Mouse (Mus musculus): ENCODE data around the gene Dedd2. TPM values are rescaled to one million over a fixed set of nuclear protein-coding genes. Genes with fewer than 3 reads are reported as not detected.

The Dedd2 gene
- polyA plus RNA-seq, 1 experiment from 2014 or later = 15.7 TPM

DNA sequence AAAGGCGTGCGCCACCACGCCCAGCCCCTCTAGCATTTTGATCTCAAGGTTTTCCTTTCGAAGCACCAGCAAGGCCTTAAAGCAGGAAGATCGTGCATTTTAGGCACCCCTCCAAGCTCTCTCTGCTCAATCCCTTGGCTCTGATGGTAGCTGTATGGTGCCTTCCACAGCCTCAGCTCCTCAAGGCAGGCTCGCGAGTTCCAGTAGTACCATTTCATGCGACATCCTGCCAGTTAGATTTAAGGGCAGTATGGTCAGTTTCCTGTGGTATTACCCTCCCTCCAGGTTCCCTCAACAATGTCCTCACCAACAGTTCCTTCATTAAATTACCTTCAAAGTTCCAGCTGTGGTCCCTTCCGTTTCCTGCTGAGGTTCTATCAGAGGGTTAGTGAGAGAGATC lies 24.3 kb downstream of the Dedd2 start:
- H3K27me3 ChIP-seq (ENCODE audit: control insufficient read depth, insufficient read depth, low read length) = no peaks in the 10 kb centered on the region
- DNase-seq = no peak
- no peak overlapping the region for H3K9ac ChIP-seq (replicated peaks; ENCODE audit: low read length)
- no peaks in the 10 kb centered on the region for H3K9me3 ChIP-seq (ENCODE audit: control insufficient read depth, low read length)
- no peak overlapping the region for H3K27ac ChIP-seq (replicated peaks; ENCODE audit: low read depth, low read length)
- no peak for ATAC-seq (ENCODE audit: low FRiP score, low TSS enrichment)
- no peak overlapping the region for H3K4me2 ChIP-seq (ENCODE audit: low read length)
- H3K36me3 ChIP-seq (ENCODE audit: control insufficient read depth, insufficient read depth, low read length) = no peaks in the 10 kb centered on the region
- 87% methylated on average over 9 of the region's 9 CpGs for WGBS
- no peak overlapping the region for H3K4me3 ChIP-seq (replicated peaks; ENCODE audit: low read depth, low read length)
- H3K4me1 ChIP-seq (ENCODE audit: control insufficient read depth, insufficient read depth, low read length) = no peaks in the 10 kb centered on the region

DNA sequence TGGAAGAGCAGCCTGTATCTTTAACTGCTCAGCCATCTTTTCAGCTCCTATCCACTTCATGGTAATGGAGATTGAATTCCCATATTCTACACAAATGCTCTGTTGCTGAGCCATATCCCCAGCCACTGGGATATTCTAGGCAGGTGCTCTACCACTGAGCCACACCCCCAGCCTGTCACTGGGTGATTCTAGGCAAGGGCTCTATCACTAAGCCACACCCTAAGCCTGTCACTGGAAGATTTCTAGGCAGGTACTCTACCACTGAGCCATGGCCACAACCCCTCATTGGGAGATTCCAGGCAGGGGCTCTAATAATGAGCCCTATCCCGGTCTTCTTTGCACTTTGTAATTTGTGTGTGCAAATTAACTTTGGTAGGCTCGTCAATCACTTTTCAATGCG lies 25.3 kb downstream of the Dedd2 start:
- WGBS = 74% methylated on average over 3 of the region's 3 CpGs
- Histone ChIP-seq H3K27ac (replicated peaks; ENCODE audit: low read depth, low read length) (no peak overlapping the region), H3K9ac (replicated peaks; ENCODE audit: low read length) (no peak overlapping the region)

GRCm38 (mm10) chr7:25192110-25192509 lies 28.3 kb downstream of the Dedd2 start:
- H3K9ac ChIP-seq (replicated peaks; ENCODE audit: low read length) = no peak overlapping the region
- no peaks in the 10 kb centered on the region for H3K36me3 ChIP-seq (ENCODE audit: control insufficient read depth, insufficient read depth, low read length)
- H3K27me3 ChIP-seq (ENCODE audit: control insufficient read depth, insufficient read depth, low read length) = no peaks in the 10 kb centered on the region
- no peak overlapping the region for H3K4me2 ChIP-seq (ENCODE audit: low read length)
- H3K4me1 ChIP-seq (ENCODE audit: control insufficient read depth, insufficient read depth, low read length) = no peaks in the 10 kb centered on the region
- WGBS = 65% methylated on average over 8 of the region's 8 CpGs
- no peaks in the 10 kb centered on the region for H3K9me3 ChIP-seq (ENCODE audit: control insufficient read depth, low read length)
- ATAC-seq (ENCODE audit: low FRiP score, low TSS enrichment) (no peak), DNase-seq (peak; percentile 71)
- no peak overlapping the region for H3K27ac ChIP-seq (replicated peaks; ENCODE audit: low read depth, low read length)
- no peak overlapping the region for H3K4me3 ChIP-seq (replicated peaks; ENCODE audit: low read depth, low read length)

More for the DNA sequence above, 25.3 kb downstream of the Dedd2 start:
- Histone ChIP-seq H3K4me1 (ENCODE audit: control insufficient read depth, insufficient read depth, low read length) (no peaks in the 10 kb centered on the region), H3K4me3 (replicated peaks; ENCODE audit: low read depth, low read length) (no peak overlapping the region), H3K9me3 (ENCODE audit: control insufficient read depth, low read length) (no peaks in the 10 kb centered on the region), H3K36me3 (ENCODE audit: control insufficient read depth, insufficient read depth, low read length) (no peaks in the 10 kb centered on the region), H3K4me2 (ENCODE audit: low read length) (no peak overlapping the region), H3K27me3 (ENCODE audit: control insufficient read depth, insufficient read depth, low read length) (no peaks in the 10 kb centered on the region)
- ATAC-seq (ENCODE audit: low FRiP score, low TSS enrichment) = no peak
- no peak for DNase-seq

GRCm38 (mm10) chr7:25190806-25191205 lies 29.6 kb downstream of the Dedd2 start:
- no peaks in the 10 kb centered on the region for H3K9me3 ChIP-seq (ENCODE audit: control insufficient read depth, low read length)
- no peak overlapping the region for H3K27ac ChIP-seq (replicated peaks; ENCODE audit: low read depth, low read length)
- no peak overlapping the region for H3K4me2 ChIP-seq (ENCODE audit: low read length)
- no peak for DNase-seq
- no peaks in the 10 kb centered on the region for H3K27me3 ChIP-seq (ENCODE audit: control insufficient read depth, insufficient read depth, low read length)
- H3K36me3 ChIP-seq (ENCODE audit: control insufficient read depth, insufficient read depth, low read length) = no peaks in the 10 kb centered on the region
- H3K4me3 ChIP-seq (replicated peaks; ENCODE audit: low read depth, low read length) = no peak overlapping the region
- H3K4me1 ChIP-seq (ENCODE audit: control insufficient read depth, insufficient read depth, low read length) = no peaks in the 10 kb centered on the region
- ATAC-seq (ENCODE audit: low FRiP score, low TSS enrichment) = no peak
- no peak overlapping the region for H3K9ac ChIP-seq (replicated peaks; ENCODE audit: low read length)
- 88% methylated on average over 11 of the region's 11 CpGs for WGBS

GRCm38 (mm10) chr7:25187662-25188650 lies 32.5 kb downstream of the Dedd2 start:
- H3K36me3 ChIP-seq (ENCODE audit: control insufficient read depth, insufficient read depth, low read length) = no peaks in the 10 kb centered on the region
- no peak overlapping the region for H3K4me2 ChIP-seq (ENCODE audit: low read length)
- no peaks in the 10 kb centered on the region for H3K4me1 ChIP-seq (ENCODE audit: control insufficient read depth, insufficient read depth, low read length)
- peak; percentile 94 for DNase-seq
- no peaks in the 10 kb centered on the region for H3K9me3 ChIP-seq (ENCODE audit: control insufficient read depth, low read length)
- peak; percentile 85 for ATAC-seq (ENCODE audit: low FRiP score, low TSS enrichment)
- H3K9ac ChIP-seq (replicated peaks; ENCODE audit: low read length) = no peak overlapping the region
- H3K4me3 ChIP-seq (replicated peaks; ENCODE audit: low read depth, low read length) = no peak overlapping the region
- 32% methylated on average over 21 of the region's 21 CpGs for WGBS
- peaks cover 8% of the 10 kb centered on the region; the same call in 1 of the 2 replicates for H3K27me3 ChIP-seq (ENCODE audit: control insufficient read depth, insufficient read depth, low read length)
- no peak overlapping the region for H3K27ac ChIP-seq (replicated peaks; ENCODE audit: low read depth, low read length)

GRCm38 (mm10) chr7:25184091-25184490 lies 36.3 kb downstream of the Dedd2 start:
- H3K27ac ChIP-seq (replicated peaks; ENCODE audit: low read depth, low read length) = no peak overlapping the region
- ATAC-seq (ENCODE audit: low FRiP score, low TSS enrichment) (no peak), DNase-seq (no peak)
- WGBS = 86% methylated on average over 6 of the region's 6 CpGs
- peaks cover 20% of the 10 kb centered on the region for H3K27me3 ChIP-seq (ENCODE audit: control insufficient read depth, insufficient read depth, low read length)
- H3K4me1 ChIP-seq (ENCODE audit: control insufficient read depth, insufficient read depth, low read length) = 0 out of 2 replicates have a peak, but pooled peaks cover 4% of the 10 kb centered on the region
- no peaks in the 10 kb centered on the region for H3K9me3 ChIP-seq (ENCODE audit: control insufficient read depth, low read length)
- no peaks in the 10 kb centered on the region for H3K36me3 ChIP-seq (ENCODE audit: control insufficient read depth, insufficient read depth, low read length)
- no peak overlapping the region for H3K4me3 ChIP-seq (replicated peaks; ENCODE audit: low read depth, low read length)
- H3K9ac ChIP-seq (replicated peaks; ENCODE audit: low read length) = no peak overlapping the region
- no peak overlapping the region for H3K4me2 ChIP-seq (ENCODE audit: low read length)

DNA sequence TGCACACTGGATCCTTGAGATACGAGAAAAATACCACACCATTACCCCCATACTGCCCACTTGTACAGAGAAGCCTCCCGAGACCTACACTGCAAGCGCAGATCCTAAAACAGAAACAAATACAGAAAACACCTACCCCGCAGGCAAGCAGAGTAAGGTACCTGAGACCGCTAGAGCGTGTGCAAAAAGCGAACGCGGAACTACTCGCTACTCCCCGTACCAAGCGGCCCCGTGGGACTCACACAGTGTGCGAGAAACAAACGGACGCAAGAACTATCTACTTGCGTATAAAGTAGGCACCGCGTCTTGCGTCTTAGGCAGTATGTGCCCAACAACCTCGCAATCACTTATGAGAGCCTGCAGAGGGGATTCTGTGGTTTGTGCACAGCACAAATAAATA lies 38.6 kb downstream of the Dedd2 start:
- 3% methylated on average over 21 of the region's 21 CpGs for WGBS
- Histone ChIP-seq H3K4me2 (ENCODE audit: low read length) (peak overlapping the region; percentile 92), H3K9ac (replicated peaks; ENCODE audit: low read length) (peak overlapping the region; percentile 25; the same call in 1 of the 2 replicates), H3K9me3 (ENCODE audit: control insufficient read depth, low read length) (no peaks in the 10 kb centered on the region), H3K27ac (replicated peaks; ENCODE audit: low read depth, low read length) (no peak overlapping the region), H3K36me3 (ENCODE audit: control insufficient read depth, insufficient read depth, low read length) (no peaks in the 10 kb centered on the region), H3K4me1 (ENCODE audit: control insufficient read depth, insufficient read depth, low read length) (peaks cover 15% of the 10 kb centered on the region), H3K4me3 (replicated peaks; ENCODE audit: low read depth, low read length) (peak overlapping the region; percentile 21), H3K27me3 (ENCODE audit: control insufficient read depth, insufficient read depth, low read length) (peaks cover 20% of the 10 kb centered on the region)
- ATAC-seq (ENCODE audit: low FRiP score, low TSS enrichment) (no peak), DNase-seq (peak; percentile 70)

GRCm38 (mm10) chr7:25181331-25181790 lies 39.1 kb downstream of the Dedd2 start:
- 1% methylated on average over 15 of the region's 15 CpGs for WGBS
- Histone ChIP-seq H3K36me3 (ENCODE audit: control insufficient read depth, insufficient read depth, low read length) (no peaks in the 10 kb centered on the region), H3K4me3 (replicated peaks; ENCODE audit: low read depth, low read length) (peak overlapping the region; percentile 21), H3K9ac (replicated peaks; ENCODE audit: low read length) (peak overlapping the region; percentile 25; the same call in 1 of the 2 replicates), H3K27me3 (ENCODE audit: control insufficient read depth, insufficient read depth, low read length) (peaks cover 20% of the 10 kb centered on the region), H3K4me2 (ENCODE audit: low read length) (peak overlapping the region; percentile 92), H3K9me3 (ENCODE audit: control insufficient read depth, low read length) (no peaks in the 10 kb centered on the region), H3K4me1 (ENCODE audit: control insufficient read depth, insufficient read depth, low read length) (peaks cover 20% of the 10 kb centered on the region), H3K27ac (replicated peaks; ENCODE audit: low read depth, low read length) (0 out of 2 replicates have a peak overlapping the region, but pooled peaks have one; percentile 6)
- DNase-seq (peak; percentile 72), ATAC-seq (ENCODE audit: low FRiP score, low TSS enrichment) (0 out of 2 replicates have a peak, but pooled peaks have one; percentile 2)
